Mouse (Mus musculus) G1E (cell line): ENCODE measurements around the gene Gm42674. TPM values are rescaled to one million over a fixed set of nuclear protein-coding genes. Genes with fewer than 3 reads are reported as not detected.

Source experiments
- ATAC-seq: 2 replicates; pipeline ENCODE4 v1.8.0; 2016; ENCODE audit warnings: mild to moderate bottlenecking; ENCODE audit not compliant: insufficient number of reproducible peaks, poor library complexity, low FRiP score, severe bottlenecking; ENCODE audit errors: extremely low read depth
- DNase-seq: peaks from one replicate; pipeline ENCODE4 v3.0.0; 2012; ENCODE audit warnings: low spot score
- H3K27me3 ChIP-seq: 2 replicates; pipeline ENCODE4 v1.6.1; 2012; ENCODE audit warnings: mild to moderate bottlenecking, low read length, inconsistent platforms; ENCODE audit not compliant: insufficient read depth
- H3K36me3 ChIP-seq: replicated peaks from 2 replicates; pipeline ENCODE3; 2012; ENCODE audit warnings: mild to moderate bottlenecking, inconsistent platforms
- H3K4me1 ChIP-seq: 2 replicates; pipeline ENCODE4 v1.6.1; 2012; ENCODE audit warnings: low read depth, low read length, inconsistent platforms, mixed read lengths; ENCODE audit not compliant: insufficient read depth
- H3K4me3 ChIP-seq: 2 replicates; pipeline ENCODE4 v1.5.1; 2012; ENCODE audit warnings: low read depth, mild to moderate bottlenecking, inconsistent platforms, low read length, moderate library complexity, mixed read lengths
- H3K9me3 ChIP-seq: replicated peaks from 2 replicates; pipeline ENCODE4 v1.6.1; 2012; ENCODE audit warnings: inconsistent platforms
- CTCF ChIP-seq: IDR thresholded peaks from 2 replicates; pipeline ENCODE4 v1.5.1; 2012; ENCODE audit warnings: low read depth, low read length, inconsistent platforms, mixed read lengths
- GATA1 ChIP-seq: IDR thresholded peaks from 2 replicates; pipeline ENCODE4 v1.6.1; 2012; ENCODE audit warnings: borderline replicate concordance, low read length, inconsistent platforms, mixed read lengths
- GATA2 ChIP-seq: IDR thresholded peaks from 2 replicates; pipeline ENCODE4 v1.6.1; 2012; ENCODE audit warnings: low read depth, low read length, inconsistent platforms, borderline replicate concordance
- POLR2AphosphoS5 ChIP-seq: IDR thresholded peaks from 2 replicates; pipeline ENCODE4 v1.6.1; 2012; ENCODE audit warnings: low read depth, low read length, inconsistent platforms; ENCODE audit not compliant: insufficient replicate concordance
- TAL1 ChIP-seq: conservative IDR thresholded peaks from 2 replicates; pipeline ENCODE4 v1.6.1; 2012; ENCODE audit warnings: low read depth, low read length, inconsistent platforms, mixed read lengths
- polyA plus RNA-seq: library from polyadenylated mRNA; stranded (reverse); fragments of >175 nt; gene quantifications from 2 replicates; pipeline ENCODE4 v1.2.3, GENCODE M21; 2012
- total RNA-seq, 2 experiments: library from RNA; stranded (forward) in 1 of 2; stranded (reverse) in 1 of 2; fragments of 200-1000 nt in 1 of 2; fragments of >200 nt in 1 of 2; fragmentation: Nextera tagmentation in 1 of 2; gene quantifications; 2 replicates each; pipeline ENCODE4 v1.2.3; 2014 to 2017

Gm42674 gene
- total and polyA plus RNA-seq, 3 experiments: not detected

DNA sequence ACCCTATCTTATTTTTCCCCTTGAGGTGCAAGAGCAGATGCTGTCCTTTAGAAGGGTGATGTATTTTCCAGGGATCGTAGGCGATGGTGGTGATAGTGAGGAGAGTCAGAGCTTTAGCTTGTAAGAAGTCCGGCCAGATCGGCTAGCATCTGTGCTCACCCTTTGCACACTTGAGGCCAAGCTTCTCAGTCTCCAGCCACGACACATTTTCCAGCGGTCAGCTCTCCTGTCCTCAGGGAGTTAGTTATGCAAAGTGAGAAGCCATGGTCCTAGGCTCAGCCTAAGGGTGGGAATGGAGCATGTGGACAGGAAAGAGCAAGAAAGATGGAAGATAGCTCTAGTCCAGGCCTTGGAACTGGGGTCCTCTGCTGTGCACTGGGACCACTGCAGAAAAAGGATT lies 4.9 kb upstream of the Gm42674 start:
- Histone ChIP-seq H3K9me3 (no peaks in the 10 kb centered on the region), H3K36me3 (no peaks in the 10 kb centered on the region), H3K4me3 (no peak overlapping the region), H3K27me3 (peaks cover 2% of the 10 kb centered on the region; the same call in 1 of the 2 replicates), H3K4me1 (no peaks in the 10 kb centered on the region)
- TF ChIP-seq POLR2AphosphoS5 (no peak), GATA1 (no peak), CTCF (no peak), TAL1 (no peak), GATA2 (no peak)
- ATAC-seq: no peak
- no peak for DNase-seq

DNA sequence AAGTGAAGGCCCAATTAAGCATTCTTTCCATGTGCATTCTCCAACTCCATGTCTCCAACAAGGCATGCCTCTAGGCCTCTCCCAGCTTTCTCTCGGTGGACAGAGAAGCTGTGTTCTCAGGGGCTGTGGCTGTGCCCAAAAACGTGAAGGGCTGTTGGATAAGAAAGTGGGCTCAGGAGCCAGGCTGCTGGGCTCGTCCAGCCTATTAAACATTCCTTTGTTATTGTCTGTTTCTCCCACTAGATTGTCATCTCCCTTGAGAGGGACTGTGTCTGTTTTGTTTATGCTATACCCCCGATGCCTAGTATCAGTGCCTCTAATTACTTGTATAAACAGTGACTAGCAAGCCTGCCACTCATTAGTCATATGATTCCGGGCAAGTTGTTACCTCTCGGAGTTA lies 4.0 kb upstream of the Gm42674 start:
- Histone ChIP-seq H3K9me3 (no peaks in the 10 kb centered on the region), H3K36me3 (no peaks in the 10 kb centered on the region), H3K27me3 (peaks cover 3% of the 10 kb centered on the region; the same call in 1 of the 2 replicates)

DNA sequence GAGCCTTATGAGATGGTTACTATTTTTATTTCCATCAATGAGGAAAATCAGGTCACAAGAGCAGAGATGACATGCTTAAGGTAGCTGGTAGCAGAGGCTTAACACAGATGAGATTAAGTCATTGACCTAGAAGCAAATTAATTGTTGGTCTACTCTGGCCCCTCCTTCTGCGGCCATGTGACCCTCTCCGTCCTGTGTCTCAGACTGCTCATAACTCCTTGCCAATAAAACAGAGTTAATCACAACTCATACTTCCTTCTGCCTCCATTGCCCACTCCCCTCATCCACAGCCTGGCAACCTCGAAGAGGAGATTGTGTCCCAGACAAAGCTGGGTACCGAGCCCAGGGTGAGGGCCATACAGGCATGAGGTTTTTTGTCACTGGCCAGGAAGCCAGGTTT lies 3.5 kb upstream of the Gm42674 start:
- Histone ChIP-seq H3K9me3 (no peaks in the 10 kb centered on the region), H3K4me1 (no peaks in the 10 kb centered on the region), H3K27me3 (peaks cover 3% of the 10 kb centered on the region; the same call in 1 of the 2 replicates), H3K36me3 (no peaks in the 10 kb centered on the region), H3K4me3 (no peak overlapping the region)
- DNase-seq (no peak), ATAC-seq (no peak)
- no peak for TF ChIP-seq POLR2AphosphoS5
- no peak for TF ChIP-seq CTCF
- TF ChIP-seq GATA2: no peak
- no peak for TF ChIP-seq TAL1
- TF ChIP-seq GATA1: no peak

More for the DNA sequence above, 4.0 kb upstream of the Gm42674 start:
- TF ChIP-seq GATA2 (no peak), TAL1 (no peak), GATA1 (no peak), CTCF (no peak), POLR2AphosphoS5 (no peak)
- Histone ChIP-seq H3K4me1 (no peaks in the 10 kb centered on the region), H3K4me3 (no peak overlapping the region)
- DNase-seq (no peak), ATAC-seq (no peak)

DNA sequence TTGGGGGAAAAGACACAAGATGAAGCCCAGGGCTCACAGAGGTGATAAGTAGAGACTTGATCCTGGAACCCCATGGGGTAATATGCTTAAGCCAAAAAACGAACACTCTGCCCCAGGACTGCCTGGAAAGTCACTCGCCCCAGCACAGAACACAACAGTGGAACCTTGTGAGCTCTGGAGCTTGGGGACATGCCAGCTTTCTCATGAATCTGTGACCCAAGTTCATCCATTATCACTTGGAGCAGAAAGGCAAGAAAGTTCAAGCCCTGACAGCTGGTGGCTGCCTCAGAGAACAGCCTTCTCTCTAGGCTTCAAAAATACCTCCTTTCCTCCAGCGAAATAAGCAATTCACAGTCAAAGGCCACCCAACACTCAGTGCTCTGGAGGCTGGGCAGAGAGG lies 2.3 kb upstream of the Gm42674 start:
- peaks cover 3% of the 10 kb centered on the region; the same call in 1 of the 2 replicates for H3K27me3 ChIP-seq
- H3K4me3 ChIP-seq: no peak overlapping the region
- DNase-seq (no peak), ATAC-seq (no peak)
- TF ChIP-seq CTCF (no peak), GATA2 (no peak)
- no peaks in the 10 kb centered on the region for H3K9me3 ChIP-seq
- H3K4me1 ChIP-seq: no peaks in the 10 kb centered on the region
- H3K36me3 ChIP-seq: no peaks in the 10 kb centered on the region

DNA sequence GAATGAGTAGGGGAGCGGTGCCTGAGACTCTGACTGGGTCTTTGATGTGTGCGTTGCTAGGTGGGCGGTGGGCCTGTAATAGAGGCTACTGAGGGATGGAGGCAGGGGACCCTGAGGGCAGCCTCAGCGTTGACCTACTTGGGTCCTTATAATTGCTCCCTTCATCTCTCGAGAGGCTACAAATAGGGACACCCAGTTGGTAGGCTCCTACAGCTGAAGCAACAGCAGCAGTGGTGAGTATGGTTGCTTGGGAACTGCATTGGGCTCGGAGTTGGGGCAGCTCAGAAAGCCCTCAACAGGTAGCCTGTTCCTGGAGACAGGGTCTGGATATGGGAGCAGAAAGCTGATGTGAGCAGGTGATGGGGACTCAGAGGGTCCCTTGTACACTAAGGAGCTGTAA lies 1.7 kb upstream of the Gm42674 start:
- ATAC-seq: no peak
- DNase-seq: no peak
- Histone ChIP-seq H3K4me1 (no peaks in the 10 kb centered on the region), H3K36me3 (no peaks in the 10 kb centered on the region), H3K27me3 (peaks cover 3% of the 10 kb centered on the region; the same call in 1 of the 2 replicates), H3K9me3 (no peaks in the 10 kb centered on the region), H3K4me3 (no peak overlapping the region)
- TF ChIP-seq GATA2 (no peak), CTCF (no peak), TAL1 (no peak), GATA1 (no peak), POLR2AphosphoS5 (no peak)

DNA sequence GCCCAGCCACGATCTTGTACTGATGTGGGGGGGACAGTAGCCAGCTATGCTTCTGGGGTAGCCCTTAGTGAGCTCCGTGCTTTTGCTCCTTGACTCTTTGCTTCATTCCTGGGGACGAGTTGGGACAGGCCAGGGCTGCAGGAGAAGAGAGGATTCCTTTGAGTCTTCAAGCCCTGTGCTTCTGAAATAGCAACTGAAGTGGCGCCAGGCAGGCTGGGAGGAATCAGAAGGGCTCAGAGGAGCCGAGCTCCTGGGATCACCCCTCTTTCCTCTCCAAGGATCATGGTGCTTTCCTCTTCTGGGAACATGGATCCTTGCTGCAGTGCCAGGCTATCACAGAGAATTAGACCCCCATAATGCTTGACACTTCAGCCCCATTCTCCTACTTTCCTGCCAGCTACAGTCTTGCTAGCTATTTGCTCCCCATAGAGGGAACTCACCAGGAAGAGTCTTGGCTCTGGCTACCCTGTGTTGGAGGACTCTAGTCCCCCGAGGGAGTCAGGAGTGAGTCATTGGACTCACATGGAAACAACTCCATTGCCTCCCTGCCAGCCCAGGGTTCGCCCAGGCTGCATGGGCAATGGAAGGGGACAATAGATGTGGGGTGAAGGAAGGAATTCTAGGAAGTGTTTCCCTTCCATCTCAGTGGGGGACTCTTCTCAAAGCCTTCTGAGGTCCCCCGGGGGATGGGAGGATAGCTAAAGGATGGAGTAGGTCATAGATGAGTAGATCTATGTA lies 1.1 kb upstream of the Gm42674 start:
- no peak for DNase-seq
- no peak for ATAC-seq
- no peaks in the 10 kb centered on the region for H3K9me3 ChIP-seq
- no peak for TF ChIP-seq CTCF
- TF ChIP-seq GATA1: no peak
- no peak for TF ChIP-seq POLR2AphosphoS5
- no peak for TF ChIP-seq GATA2
- no peak for TF ChIP-seq TAL1
- H3K4me1 ChIP-seq: no peaks in the 10 kb centered on the region
- H3K27me3 ChIP-seq: peaks cover 3% of the 10 kb centered on the region; the same call in 1 of the 2 replicates
- H3K36me3 ChIP-seq: no peaks in the 10 kb centered on the region
- H3K4me3 ChIP-seq: no peak overlapping the region
